Mouse (Mus musculus) left cerebral cortex, adult 2 months (tissue): ENCODE results near the gene Cd47. TPM values are rescaled to one million over a fixed set of nuclear protein-coding genes. Genes with fewer than 3 reads are reported as not detected.
A peak's percentile ranks its signal among the peaks of the same experiment; 100 is the strongest.

Experiments
- DNase-seq, 2 experiments: peaks; one replicate each; pipeline ENCODE4 v3.0.0; 2021 to 2022; ENCODE audit warnings: low spot score in 2 of 2, mixed read lengths in 1 of 2; ENCODE audit errors: extremely low spot score in 1 of 2
- H3K27ac ChIP-seq: fragments of 200-600 bp; 2 replicates; pipeline ENCODE4 v1.8.1; 2022
- H3K4me3 ChIP-seq: fragments of 200-600 bp; 2 replicates; pipeline ENCODE4 v1.8.1; 2022
- CTCF ChIP-seq: fragments of 200-600 bp; IDR thresholded peaks from 2 replicates; pipeline ENCODE4 v1.8.1; 2022; ENCODE audit warnings: antibody characterized with exemption, mild to moderate bottlenecking, moderate library complexity
- intact Hi-C: fragments of 180-260 bp; cut with DNase I; formaldehyde crosslinking; loops from one replicate; pipeline ENCODE4 v1.15.1; 2025
- total RNA-seq, 2 experiments: library from RNA; stranded (reverse); gene quantifications; 2 replicates each; pipeline ENCODE4 v1.2.3; 2021

Gene Cd47
- total RNA-seq, 2 experiments from 2014 or later: 217 to 235 TPM

DNA sequence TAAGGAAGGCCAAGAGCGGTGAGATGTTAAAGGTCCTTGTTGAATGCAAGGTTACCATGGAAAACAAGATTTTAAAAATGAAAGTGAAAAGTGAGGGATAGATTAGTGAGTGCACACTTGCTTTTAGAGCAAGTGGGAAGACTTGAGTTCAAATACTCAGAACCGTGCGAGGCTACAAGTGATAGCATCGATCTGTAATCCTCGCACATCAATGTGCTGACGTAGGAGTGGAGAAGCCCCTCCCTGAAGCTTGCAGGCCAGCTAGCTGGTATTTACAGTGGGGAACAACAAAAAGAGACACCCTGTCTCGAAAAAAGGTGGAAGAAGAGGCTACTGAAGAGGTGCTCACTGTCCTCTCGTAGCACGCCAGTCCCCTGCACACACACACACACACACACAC lies 6.7 kb upstream of the Cd47 start:
- no peak for TF ChIP-seq CTCF
- H3K27ac ChIP-seq: no peak overlapping the region
- intact Hi-C loops: no loop called here
- no peak overlapping the region for H3K4me3 ChIP-seq
- DNase-seq: no peak

DNA sequence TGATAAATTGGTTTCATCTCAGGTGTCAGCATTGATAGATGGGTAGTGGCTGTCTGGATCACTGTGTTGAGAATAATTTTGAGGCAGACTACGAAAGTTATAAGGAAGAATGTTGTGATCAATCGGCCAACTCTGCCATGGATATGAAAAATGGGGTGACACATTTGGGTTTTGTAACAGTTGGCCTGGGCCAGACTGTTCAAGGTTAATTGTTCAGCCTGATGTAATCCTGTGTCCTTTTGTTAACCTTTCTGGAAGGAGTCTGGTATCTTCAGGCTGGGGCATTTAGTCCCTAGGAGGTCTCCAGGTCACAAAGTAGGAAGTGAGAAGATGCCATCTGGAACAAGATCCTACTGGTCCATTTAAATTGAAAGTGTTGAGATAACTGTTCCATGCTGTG lies 4.1 kb upstream of the Cd47 start:
- H3K4me3 ChIP-seq: no peak overlapping the region
- intact Hi-C loops: no loop called here
- DNase-seq: no peak
- no peak overlapping the region for H3K27ac ChIP-seq
- TF ChIP-seq CTCF: no peak

DNA sequence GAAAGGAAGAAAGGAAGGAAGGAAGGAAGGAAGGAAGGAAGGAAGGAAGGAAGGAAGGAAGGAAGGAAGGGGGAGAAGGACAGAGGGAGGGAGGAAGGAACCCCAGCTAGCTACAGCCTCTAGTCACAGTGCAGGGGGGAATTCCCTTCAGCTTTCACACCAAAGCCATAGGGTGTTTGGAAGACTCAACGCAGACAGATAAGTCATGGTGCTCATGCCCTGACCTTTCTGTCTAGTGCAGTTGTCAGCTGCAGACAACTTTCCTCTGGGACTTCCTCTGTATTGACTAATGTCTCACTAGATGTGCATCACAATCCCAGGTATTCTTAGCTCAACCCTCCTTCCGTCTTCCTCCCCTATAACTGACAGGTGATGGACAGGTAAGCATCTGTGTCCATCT lies 3.4 kb upstream of the Cd47 start:
- DNase-seq: no peak
- intact Hi-C loops: no loop called here
- Histone ChIP-seq H3K27ac (no peak overlapping the region), H3K4me3 (no peak overlapping the region)
- no peak for TF ChIP-seq CTCF

DNA sequence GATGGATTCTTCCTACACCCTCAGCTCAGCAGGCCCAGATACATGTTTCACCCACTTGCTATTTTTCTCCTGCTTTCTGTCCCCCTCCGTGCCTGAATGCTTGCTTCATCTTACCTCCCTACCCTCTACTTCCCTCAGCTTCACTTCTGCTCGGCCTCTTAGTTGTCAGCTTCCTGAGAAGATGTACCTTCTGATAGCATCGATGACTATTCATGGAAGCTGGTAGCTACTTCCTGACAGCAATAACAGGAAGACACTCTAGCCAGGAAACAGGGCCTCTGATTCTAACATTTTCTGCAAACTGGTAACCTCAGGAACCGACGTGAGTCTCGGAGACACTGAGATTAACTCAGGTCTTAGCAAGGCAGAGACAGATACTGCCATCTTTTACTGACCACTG lies 1.5 kb upstream of the Cd47 start:
- Histone ChIP-seq H3K4me3 (no peak overlapping the region), H3K27ac (no peak overlapping the region)
- no peak for TF ChIP-seq CTCF
- intact Hi-C loops: no loop called here
- DNase-seq: no peak

DNA sequence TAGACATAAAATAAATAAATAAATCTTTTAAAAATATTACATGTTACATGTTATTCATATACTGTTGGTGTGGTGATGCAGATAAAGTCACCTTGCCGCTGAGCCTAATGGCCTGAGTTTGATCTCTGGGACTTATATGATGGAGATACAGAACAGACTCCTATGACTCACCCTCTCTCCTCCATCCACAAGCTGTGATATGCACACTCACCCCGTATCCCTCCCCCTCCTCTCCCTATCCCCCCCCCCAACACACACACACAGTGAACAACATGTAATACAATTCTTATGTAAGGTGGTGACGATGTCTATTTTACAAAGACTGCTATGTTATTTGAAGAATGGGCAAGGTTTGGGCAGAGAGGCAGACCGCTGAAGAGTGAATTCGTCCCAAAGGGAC lies 663 bp downstream of the Cd47 start:
- no peak overlapping the region for H3K4me3 ChIP-seq
- H3K27ac ChIP-seq: no peak overlapping the region
- TF ChIP-seq CTCF: no peak
- no peak for DNase-seq
- intact Hi-C loops: no loop called here

DNA sequence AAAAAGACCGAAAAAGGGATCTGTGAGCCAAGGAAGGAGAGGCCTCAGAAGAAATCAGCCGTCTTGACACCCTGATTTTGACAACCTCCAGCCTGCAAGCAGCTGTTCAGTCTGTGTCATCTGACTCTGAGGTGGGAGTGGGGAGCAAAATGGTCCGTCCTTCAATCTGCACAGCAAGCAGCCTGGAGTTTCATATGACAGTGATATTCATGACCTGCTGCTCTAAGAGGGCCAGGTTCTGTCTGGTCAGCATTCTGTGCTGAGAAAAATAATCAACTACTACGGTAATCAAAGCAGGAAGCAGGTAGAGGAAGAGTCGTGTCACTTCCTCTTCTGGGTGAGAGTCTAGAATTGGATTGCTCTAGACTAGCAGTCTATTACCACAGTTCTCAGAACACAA lies 1.1 kb downstream of the Cd47 start:
- Histone ChIP-seq H3K4me3 (no peak overlapping the region), H3K27ac (no peak overlapping the region)
- no peak for DNase-seq
- intact Hi-C loops: no loop called here
- TF ChIP-seq CTCF: no peak

DNA sequence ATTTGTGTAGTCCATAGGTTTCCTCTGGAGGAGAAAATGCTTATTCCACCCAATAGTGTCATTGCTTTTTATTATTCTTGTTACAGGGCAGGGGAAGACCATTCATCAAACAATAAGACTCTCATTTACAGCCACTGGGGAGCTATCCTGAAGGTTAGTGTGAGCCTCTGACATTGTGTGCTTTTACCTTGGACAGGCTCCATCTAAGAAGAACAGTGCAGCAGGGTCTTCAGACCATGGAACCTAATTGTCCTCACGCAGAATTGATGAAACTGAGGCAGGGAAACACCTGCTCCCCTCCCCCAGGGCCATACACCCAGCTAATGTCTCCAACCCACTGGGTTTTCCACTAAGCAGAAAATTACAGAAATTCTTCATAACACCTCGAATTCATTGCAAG lies 2.7 kb downstream of the Cd47 start:
- no peak overlapping the region for H3K4me3 ChIP-seq
- intact Hi-C loops: no loop called here
- H3K27ac ChIP-seq: no peak overlapping the region
- DNase-seq: no peak
- TF ChIP-seq CTCF: no peak

DNA sequence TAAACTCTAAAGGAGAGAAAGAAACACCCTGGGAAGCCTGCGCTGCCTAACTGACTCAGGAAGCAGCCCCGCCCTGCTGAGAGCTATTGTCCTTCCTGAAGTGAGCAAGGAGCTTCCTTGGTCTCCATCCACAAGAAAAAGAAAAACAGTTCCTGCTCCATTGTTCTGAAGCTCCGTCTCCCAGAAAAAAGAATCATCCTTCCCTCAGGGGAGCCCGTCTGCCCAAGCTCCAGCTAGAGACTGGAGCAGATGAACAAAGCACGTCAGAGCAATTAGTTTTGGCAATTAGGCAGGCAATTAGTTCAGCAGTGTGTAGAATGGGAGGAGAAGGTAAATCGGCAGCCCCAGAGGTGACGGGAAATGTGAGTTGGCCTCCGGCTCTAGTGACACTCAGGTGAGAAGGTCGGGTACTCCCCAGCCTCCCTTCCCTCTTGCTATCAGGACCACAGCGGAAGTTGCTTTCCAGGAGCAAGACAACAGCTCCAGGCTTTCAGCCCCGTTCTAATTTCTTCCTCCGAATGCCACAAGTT lies 3.7 kb downstream of the Cd47 start:
- Histone ChIP-seq H3K27ac (no peak overlapping the region), H3K4me3 (no peak overlapping the region; the same call in 1 of the 2 replicates)
- intact Hi-C loops: no loop called here
- DNase-seq: no peak
- TF ChIP-seq CTCF: no peak

DNA sequence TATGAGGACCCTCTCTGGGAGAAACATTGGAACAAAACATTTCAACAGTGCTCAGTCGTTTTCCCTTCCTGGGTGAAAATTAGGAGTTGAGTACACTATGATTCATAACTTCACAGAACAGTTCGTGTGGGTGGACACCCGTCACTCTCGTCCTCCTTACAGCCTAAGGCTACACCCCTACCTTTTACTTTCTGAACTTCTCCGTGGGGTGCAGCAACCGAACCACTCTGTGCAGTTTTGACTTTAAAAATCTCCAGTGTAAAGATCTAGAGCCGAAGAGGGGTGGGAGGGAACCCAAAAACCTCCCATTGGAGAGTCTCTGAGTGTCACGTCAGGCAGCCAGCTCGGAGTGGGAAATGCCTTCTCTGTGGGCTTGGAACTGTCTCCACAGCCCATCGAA lies 6.6 kb downstream of the Cd47 start:
- Histone ChIP-seq H3K27ac (no peak overlapping the region), H3K4me3 (no peak overlapping the region)
- no peak for DNase-seq
- intact Hi-C loops: no loop called here
- TF ChIP-seq CTCF: no peak

DNA sequence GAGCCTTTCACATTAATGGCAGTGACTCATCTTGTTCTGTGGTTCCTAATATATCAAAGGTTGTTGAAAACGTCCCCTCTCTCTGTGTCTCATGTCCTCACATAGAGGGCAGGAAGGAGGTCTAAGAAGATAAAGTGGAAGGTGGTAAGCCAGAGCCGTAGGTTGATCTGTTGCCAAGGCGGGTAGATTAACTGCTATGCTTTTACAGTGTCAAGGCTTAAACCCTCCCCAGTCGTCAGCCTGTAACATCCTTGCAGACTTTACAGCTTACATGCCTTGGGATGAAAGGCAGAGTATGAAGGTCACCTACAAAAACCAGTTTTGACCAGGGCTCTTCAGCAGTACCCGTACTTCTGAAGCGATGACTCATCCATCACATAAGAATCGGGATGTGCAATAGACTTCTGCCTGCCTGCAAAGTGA lies 7.1 kb downstream of the Cd47 start:
- no peak overlapping the region for H3K4me3 ChIP-seq
- intact Hi-C loops: no loop called here
- no peak for TF ChIP-seq CTCF
- H3K27ac ChIP-seq: peak overlapping the region; percentile 73; the same call in 1 of the 2 replicates
- DNase-seq: peak in 1 of 2 experiments; percentile 14

DNA sequence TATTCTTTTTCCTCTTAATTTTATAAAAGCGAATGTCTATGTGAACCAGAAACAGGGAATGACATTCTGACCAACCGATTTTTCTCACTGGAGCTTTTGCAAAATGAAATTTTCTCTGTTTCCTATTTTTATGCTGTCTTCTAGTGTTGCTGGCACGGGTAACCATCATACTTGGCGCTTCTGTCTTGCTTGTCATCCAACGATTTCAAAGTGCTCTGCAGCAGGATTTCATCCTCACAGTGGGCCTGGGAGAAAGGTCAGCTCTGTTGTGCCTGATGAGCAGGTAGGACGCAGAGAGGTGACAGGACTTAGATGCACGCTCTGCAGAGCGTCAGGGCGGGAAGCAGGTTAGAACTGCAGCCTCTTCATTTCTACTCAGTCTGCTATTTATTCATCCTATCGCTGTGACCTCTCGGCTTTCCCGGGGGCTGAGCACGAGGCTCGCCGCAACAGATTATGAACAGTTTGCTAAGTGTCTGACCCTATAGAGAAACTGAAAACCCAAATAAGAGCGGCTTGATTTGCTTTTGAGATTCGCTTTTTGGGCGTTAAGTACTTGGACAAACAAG lies 7.6 kb downstream of the Cd47 start:
- Histone ChIP-seq H3K4me3 (0 out of 2 replicates have a peak overlapping the region, but pooled peaks have one; percentile 26), H3K27ac (peak overlapping the region; percentile 73)
- no peak for DNase-seq
- intact Hi-C loops: no loop called here
- no peak for TF ChIP-seq CTCF

DNA sequence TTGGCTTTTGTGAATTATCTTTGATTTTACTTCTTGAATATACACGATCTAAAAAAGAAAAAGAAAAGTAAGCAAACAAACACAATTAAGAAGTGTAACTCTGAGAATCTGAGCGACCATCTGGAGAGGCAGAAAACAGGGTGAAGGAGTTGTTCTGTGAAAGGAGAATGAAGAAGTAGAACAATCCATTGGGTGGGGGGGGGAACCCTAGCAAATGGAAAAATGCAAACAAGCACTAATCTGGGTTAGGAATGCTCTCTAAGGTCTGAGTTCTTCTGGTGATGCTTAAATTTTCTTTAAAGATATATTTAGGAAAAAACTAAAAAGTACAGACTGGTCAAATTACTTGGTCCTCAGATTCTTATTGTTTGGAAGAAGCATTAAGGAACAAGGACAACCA lies 11.6 kb downstream of the Cd47 start:
- no peak overlapping the region for H3K4me3 ChIP-seq
- H3K27ac ChIP-seq: no peak overlapping the region
- TF ChIP-seq CTCF: no peak
- DNase-seq: no peak
- intact Hi-C loops: no loop called here
